Mouse (Mus musculus): Measurements from ENCODE around the gene AU040320.

AU040320 gene

GRCm38 (mm10) chr4:126750046-126750683, 3.2 kb upstream of the AU040320 start:
- no peak for DNase-seq

- DNase-seq: no peak
Measured at GRCm38 (mm10) chr4:126750863-126751555, 2.3 kb upstream of the AU040320 start.

GRCm38 (mm10) chr4:126751556-126752023, 1.8 kb upstream of the AU040320 start:
- no peak for DNase-seq

GRCm38 (mm10) chr4:126752024-126752607, 1.2 kb upstream of the AU040320 start:
- DNase-seq: no peak

- DNase-seq: no peak
Measured at GRCm38 (mm10) chr4:126752608-126753141, 669 bp upstream of the AU040320 start.

GRCm38 (mm10) chr4:126754231-126754611, 877 bp downstream of the AU040320 start:
- DNase-seq: no peak

- no peak for DNase-seq
Measured at GRCm38 (mm10) chr4:126754736-126755374, 1.5 kb downstream of the AU040320 start.

- DNase-seq: peak; percentile 67
Measured at GRCm38 (mm10) chr4:126756766-126757165, 3.4 kb downstream of the AU040320 start.

- DNase-seq: no peak
Measured at GRCm38 (mm10) chr4:126758299-126758698, 5.0 kb downstream of the AU040320 start.

GRCm38 (mm10) chr4:126759435-126759834, 6.1 kb downstream of the AU040320 start:
- no peak for DNase-seq

- DNase-seq: peak; percentile 59
Measured at GRCm38 (mm10) chr4:126762586-126763359, 9.4 kb downstream of the AU040320 start.

GRCm38 (mm10) chr4:126763483-126763882, 10.1 kb downstream of the AU040320 start:
- DNase-seq: no peak

GRCm38 (mm10) chr4:126769800-126770563, 16.6 kb downstream of the AU040320 start:
- no peak for DNase-seq

GRCm38 (mm10) chr4:126770831-126771230, 17.5 kb downstream of the AU040320 start:
- no peak for DNase-seq

- DNase-seq: no peak
Measured at GRCm38 (mm10) chr4:126773871-126774270, 20.5 kb downstream of the AU040320 start.

- DNase-seq: no peak
Measured at GRCm38 (mm10) chr4:126775182-126775581, 21.8 kb downstream of the AU040320 start.

GRCm38 (mm10) chr4:126779148-126779581, 25.8 kb downstream of the AU040320 start:
- no peak for DNase-seq

- no peak for DNase-seq
Measured at GRCm38 (mm10) chr4:126779826-126780775, 26.8 kb downstream of the AU040320 start.

- DNase-seq: no peak
Measured at GRCm38 (mm10) chr4:126781871-126782270, 28.5 kb downstream of the AU040320 start.

- no peak for DNase-seq
Measured at GRCm38 (mm10) chr4:126782512-126782911, 29.2 kb downstream of the AU040320 start.

Measured in kidney, postnatal 14 days (tissue).